Mouse (Mus musculus): ENCODE data around the gene Gripap1.
"Not testable (repeated sequence)": the region's sequence is repeated elsewhere in the genome, so short reads cannot be mapped to it uniquely, and the experiment has no call there.

Gripap1 gene

GRCm38 (mm10) chrX:7778450-7779244 is 10.9 kb upstream of the Gripap1 start:
- no peak for DNase-seq (ENCODE audit: low spot score in 2 of 2)

- no peak for DNase-seq (ENCODE audit: low spot score in 2 of 2)
These were observed 10.3 kb upstream of the Gripap1 start for GRCm38 (mm10) chrX:7779294-7779693.

GRCm38 (mm10) chrX:7782603-7783092 is 6.9 kb upstream of the Gripap1 start:
- no peak for DNase-seq (ENCODE audit: low spot score in 2 of 2)

GRCm38 (mm10) chrX:7790309-7790708 is 744 bp downstream of the Gripap1 start:
- no peak for DNase-seq (ENCODE audit: low spot score in 2 of 2)

- DNase-seq (ENCODE audit: low spot score in 2 of 2), result no peak
These were observed 3.8 kb downstream of the Gripap1 start for GRCm38 (mm10) chrX:7793361-7793760.

GRCm38 (mm10) chrX:7795016-7795415 is 5.5 kb downstream of the Gripap1 start:
- no peak for DNase-seq (ENCODE audit: low spot score in 2 of 2)

GRCm38 (mm10) chrX:7797327-7797726 is 7.8 kb downstream of the Gripap1 start:
- DNase-seq (ENCODE audit: low spot score in 2 of 2), result no peak

- not testable (repeated sequence) for DNase-seq (ENCODE audit: low spot score in 2 of 2)
These were observed 12.6 kb downstream of the Gripap1 start for GRCm38 (mm10) chrX:7802157-7802556.

- DNase-seq (ENCODE audit: low spot score in 2 of 2), result not testable (repeated sequence)
These were observed 25.5 kb downstream of the Gripap1 start for GRCm38 (mm10) chrX:7815016-7815415.

- DNase-seq (ENCODE audit: low spot score in 2 of 2), result no peak
These were observed 32.6 kb downstream of the Gripap1 start, which contains the start of gene Kcnd1 for GRCm38 (mm10) chrX:7821865-7822779. TSS of gene Kcnd1 (plus strand) at chrX:7822289.

GRCm38 (mm10) chrX:7837146-7837545 is 47.6 kb downstream of the Gripap1 start:
- DNase-seq (ENCODE audit: low spot score in 2 of 2), result no peak

GRCm38 (mm10) chrX:7840842-7841162 is 51.2 kb downstream of the Gripap1 start:
- no peak for DNase-seq (ENCODE audit: low spot score in 2 of 2)

- peak; percentile 84 to 94 for DNase-seq (ENCODE audit: low spot score in 2 of 2)
These were observed 51.9 kb downstream of the Gripap1 start, which contains the start of gene Otud5 for GRCm38 (mm10) chrX:7841163-7842162. TSS of gene Otud5 (plus strand) at chrX:7841364.

GRCm38 (mm10) chrX:7842318-7842717 is 52.8 kb downstream of the Gripap1 start:
- no peak for DNase-seq (ENCODE audit: low spot score in 2 of 2)

GRCm38 (mm10) chrX:7847845-7848244 is 58.3 kb downstream of the Gripap1 start:
- no peak for DNase-seq (ENCODE audit: low spot score in 2 of 2)

- DNase-seq (ENCODE audit: low spot score in 2 of 2), result no peak
These were observed 65.0 kb downstream of the Gripap1 start for GRCm38 (mm10) chrX:7854578-7854977.

- DNase-seq (ENCODE audit: low spot score in 2 of 2), result no peak
These were observed 69.7 kb downstream of the Gripap1 start for GRCm38 (mm10) chrX:7859191-7859753.

GRCm38 (mm10) chrX:7863181-7863580 is 73.6 kb downstream of the Gripap1 start:
- no peak for DNase-seq (ENCODE audit: low spot score in 2 of 2)

- no peak for DNase-seq (ENCODE audit: low spot score in 2 of 2)
These were observed 75.0 kb downstream of the Gripap1 start for GRCm38 (mm10) chrX:7864551-7864950.

- DNase-seq (ENCODE audit: low spot score in 2 of 2), result no peak
These were observed 75.8 kb downstream of the Gripap1 start for GRCm38 (mm10) chrX:7865343-7865742.

- no peak for DNase-seq (ENCODE audit: low spot score in 2 of 2)
These were observed 76.2 kb downstream of the Gripap1 start for GRCm38 (mm10) chrX:7865786-7866185.
